Mouse (Mus musculus) lung, adult 10 weeks (tissue): ENCODE measurements around the gene Olfr735. TPM values are rescaled to one million over a fixed set of nuclear protein-coding genes. Genes with fewer than 3 reads are reported as not detected.

Experiments
- polyA plus RNA-seq: library from polyadenylated mRNA; stranded (reverse); fragments of 350-450 nt; fragmentation: Illumina TruSeq; extraction: RNeasy Lipid Tissue Mini Kit (QIAGEN cat#74804); gene quantifications from one replicate; pipeline ENCODE4 v1.2.3, GENCODE M21; 2014; ENCODE audit warnings: low read depth, low replicate concordance; ENCODE audit not compliant: insufficient read depth

Olfr735 gene
- polyA plus RNA-seq: not detected

DNA sequence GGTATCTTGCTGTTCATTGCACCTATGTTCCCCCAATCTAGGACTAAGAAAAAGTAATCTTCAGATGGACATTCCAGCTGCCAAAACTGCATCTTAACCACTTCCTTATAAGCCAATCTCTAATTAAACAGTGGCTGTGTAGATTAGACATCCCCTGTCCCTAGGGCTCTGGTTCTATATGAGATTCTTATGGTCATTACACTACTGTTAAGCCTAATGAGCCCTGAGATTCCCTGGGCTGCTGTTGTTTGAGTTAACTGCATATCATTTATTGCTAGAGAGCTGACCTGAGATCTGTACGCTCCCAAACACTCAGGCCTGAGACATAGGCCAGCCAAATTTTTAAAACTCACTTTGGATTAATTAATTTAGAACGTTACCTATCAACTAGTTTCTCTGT lies at the start of gene Olfr735:
Gene Olfr735 (minus strand): TSS at position 77 of the 400 bp plus-strand sequence.

DNA sequence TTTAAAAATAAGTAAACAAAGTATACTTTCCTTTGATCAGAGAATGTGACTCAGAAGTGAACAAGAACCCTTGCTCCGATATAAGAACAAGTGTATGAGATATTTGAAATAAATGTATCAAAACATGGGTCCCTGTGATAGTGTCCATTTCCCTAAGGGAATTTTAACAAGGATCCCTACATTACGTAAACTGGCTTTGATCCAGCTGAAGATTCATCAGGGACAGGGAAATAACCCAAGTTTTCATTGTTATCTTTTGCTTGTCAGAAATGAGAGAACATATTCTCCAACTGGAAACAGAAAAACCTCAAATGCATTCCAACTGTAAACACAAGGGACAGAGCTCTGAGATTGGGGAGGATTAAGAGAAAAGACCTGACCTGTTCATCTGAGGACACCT lies 32.2 kb upstream of the Olfr735 start, which contains the start of gene Olfr736:
Gene Olfr736 (plus strand): TSS at position 301 of the 400 bp plus-strand sequence.

DNA sequence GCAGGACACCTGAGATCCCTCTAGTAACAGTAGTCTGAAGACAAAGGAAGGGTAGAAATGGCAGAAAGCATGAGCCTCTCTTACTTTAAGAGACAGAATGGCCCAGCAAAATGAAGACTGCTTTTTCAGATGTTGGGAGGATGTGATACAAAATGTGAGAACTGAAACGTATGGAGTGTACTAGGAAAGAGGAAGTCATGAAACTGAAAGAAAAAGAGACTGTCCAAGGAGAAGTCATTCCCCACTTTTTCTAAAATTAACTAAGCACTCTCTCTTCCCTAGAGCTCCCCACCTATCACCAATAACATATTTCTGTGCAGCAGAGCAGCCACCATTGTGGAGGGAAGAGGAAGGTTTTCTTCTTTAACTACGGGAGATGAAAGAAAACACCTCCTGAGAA lies 8.9 kb upstream of the Olfr735 start, which contains the start of gene Tlr11:
Gene Tlr11 (plus strand): TSS at position 322 of the 400 bp plus-strand sequence.

DNA sequence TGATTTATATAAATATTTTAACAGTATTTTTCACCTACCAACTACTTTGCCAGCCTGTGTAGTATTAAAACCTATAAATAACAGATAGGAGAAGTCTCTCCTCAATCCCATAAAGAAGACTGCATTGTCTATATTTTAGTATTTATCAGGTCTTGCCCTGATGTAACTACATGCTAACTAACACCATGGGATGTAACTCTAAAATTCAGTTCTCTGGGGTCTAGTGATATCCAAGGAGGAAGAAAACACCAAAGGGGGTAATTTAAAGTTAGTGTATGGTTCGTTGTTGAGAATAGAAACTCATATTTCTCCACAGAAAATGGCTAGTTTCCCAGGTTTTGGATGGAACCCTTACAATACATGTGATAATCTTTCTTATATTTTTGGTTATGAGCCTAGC lies 22.0 kb downstream of the Olfr735 start, which contains the start of gene Olfr734:
Gene Olfr734 (minus strand): TSS at position 101 of the 400 bp plus-strand sequence.

DNA sequence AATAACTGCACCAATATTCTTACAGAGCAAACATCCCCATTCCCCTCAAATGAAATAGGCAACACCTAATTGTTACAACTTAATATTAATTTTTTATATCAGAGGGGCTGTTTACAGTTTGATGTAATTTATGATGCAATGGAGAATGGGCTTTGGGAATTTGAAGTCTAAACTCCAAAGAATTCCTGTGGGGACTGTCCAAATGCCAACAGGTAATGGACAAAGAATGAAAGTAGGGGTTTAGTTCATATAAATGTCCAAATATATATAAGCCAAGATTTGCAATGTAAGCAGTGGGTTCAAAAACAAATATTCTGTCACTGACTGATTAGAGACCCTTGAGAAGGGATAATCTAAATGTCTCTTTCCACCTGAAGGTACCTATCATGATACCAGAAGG lies 47.2 kb downstream of the Olfr735 start, which contains the start of gene Olfr733:
Gene Olfr733 (minus strand): TSS at position 101 of the 400 bp plus-strand sequence.

Other genes starting within 250 kb of the Olfr735 start
- gene Olfr727, start 225.7 kb downstream of the Olfr735 start, polyA plus RNA-seq: not detected
- not detected for gene Olfr728, start 206.2 kb downstream of the Olfr735 start, polyA plus RNA-seq
- gene Olfr729, start 196.0 kb downstream of the Olfr735 start, polyA plus RNA-seq: not detected
- not detected for gene Olfr730, start 160.7 kb downstream of the Olfr735 start, polyA plus RNA-seq
- not detected for gene Olfr731, start 107.0 kb downstream of the Olfr735 start, polyA plus RNA-seq
- not detected for gene Olfr732, start 64.7 kb downstream of the Olfr735 start, polyA plus RNA-seq
- gene Olfr733, start 47.4 kb downstream of the Olfr735 start, polyA plus RNA-seq: not detected
- not detected for gene Olfr734, start 22.1 kb downstream of the Olfr735 start, polyA plus RNA-seq
- 0.20 TPM for gene Tlr11, start 9.0 kb upstream of the Olfr735 start, polyA plus RNA-seq
- not detected for gene Olfr736, start 32.3 kb upstream of the Olfr735 start, polyA plus RNA-seq
- not detected for gene Olfr738, start 58.7 kb upstream of the Olfr735 start, polyA plus RNA-seq
- not detected for gene Olfr739, start 69.8 kb upstream of the Olfr735 start, polyA plus RNA-seq
- not detected for gene Olfr740, start 96.7 kb upstream of the Olfr735 start, polyA plus RNA-seq
- not detected for gene Olfr741, start 123.9 kb upstream of the Olfr735 start, polyA plus RNA-seq
- gene Olfr742, start 154.7 kb upstream of the Olfr735 start, polyA plus RNA-seq: not detected
- not detected for gene Olfr743, start 173.0 kb upstream of the Olfr735 start, polyA plus RNA-seq